Mouse (Mus musculus): Measurements from ENCODE around the gene Zfp536.

DNA sequence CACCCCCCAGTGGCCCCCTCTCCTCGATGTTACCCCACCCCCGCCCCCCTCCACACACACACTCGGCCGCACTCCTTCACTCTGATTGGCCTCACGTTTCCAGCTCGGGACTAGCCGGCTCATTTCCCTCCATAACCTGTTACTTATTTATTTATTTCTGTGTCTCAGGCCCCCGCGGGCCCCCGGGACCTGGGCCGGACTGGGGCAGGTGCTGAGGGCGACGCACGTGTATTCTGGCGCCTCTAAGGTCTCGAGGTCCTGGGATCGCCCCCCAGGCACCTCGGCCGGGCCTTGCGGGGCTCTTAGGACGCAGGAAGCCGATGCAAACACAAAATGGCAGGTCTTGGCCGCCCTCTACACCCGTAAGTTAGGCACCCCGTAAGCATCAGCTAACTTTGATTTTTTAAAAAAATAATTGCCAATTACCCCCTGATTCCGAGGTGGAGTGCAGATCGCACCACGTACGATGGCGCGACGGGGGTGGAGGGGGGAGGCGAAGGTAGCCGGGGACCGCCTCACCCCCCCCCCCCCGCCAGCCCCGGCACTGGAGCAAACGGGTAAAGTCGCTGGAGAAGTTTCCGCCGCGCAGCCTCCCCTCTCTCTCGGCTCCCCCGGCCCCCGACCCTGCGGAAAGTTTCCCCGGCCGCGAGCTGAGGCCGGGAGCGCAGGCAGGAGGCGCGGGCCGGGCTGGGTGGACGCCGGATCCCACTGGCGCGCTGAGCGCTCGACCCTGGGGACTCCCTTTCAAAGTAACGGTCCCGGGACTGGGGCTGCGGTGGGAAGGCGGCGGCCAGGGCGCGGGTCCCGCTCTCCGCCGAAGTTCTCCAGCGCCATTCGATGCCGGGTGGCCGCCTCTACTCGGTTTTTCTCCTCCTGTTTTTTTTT lies 1.7 kb downstream of the Zfp536 start:
- TF ChIP-seq POLR2A (IDR thresholded peaks at IDR 0.05; ENCODE audit: borderline replicate concordance, control insufficient read depth, low read depth, low read length) = no peak
- no peak for TF ChIP-seq CTCF (IDR thresholded peaks at IDR 0.05; ENCODE audit: control insufficient read depth, insufficient read depth, low read length)
